Mouse (Mus musculus) erythroblast, embryonic 14.5 days (primary cell): ENCODE data around the gene Eps15.

ENCODE experiments used
- GATA1 ChIP-seq: IDR thresholded peaks from 2 replicates; pipeline ENCODE4 v1.6.1; 2012; ENCODE audit warnings: low read length, inconsistent platforms, mixed read lengths
- TAL1 ChIP-seq: IDR thresholded peaks from 3 replicates; pipeline ENCODE4 v1.6.1; 2012; ENCODE audit warnings: low read length, inconsistent platforms, mixed read lengths

DNA sequence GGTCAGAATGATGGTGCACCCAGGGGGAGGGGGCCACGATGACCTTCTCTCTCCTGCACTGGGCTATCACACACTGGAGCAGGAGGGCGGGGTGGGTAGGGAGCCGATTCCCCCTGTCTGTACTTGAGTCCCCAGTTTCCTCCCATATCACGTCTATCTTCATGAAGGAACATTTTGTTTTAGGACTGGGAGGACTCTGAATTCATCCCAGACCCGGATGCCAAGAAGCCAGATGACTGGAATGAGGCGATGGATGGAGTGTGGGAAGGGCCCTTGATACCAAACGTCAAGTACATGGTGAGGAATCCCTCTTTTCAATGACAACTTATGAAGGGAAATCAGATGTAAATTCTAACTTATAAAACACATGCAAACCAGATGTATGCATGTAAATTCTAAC lies 35.6 kb upstream of the Eps15 start:
- no peak for TF ChIP-seq GATA1
- no peak for TF ChIP-seq TAL1
